Mouse (Mus musculus) macrophage (primary cell): ENCODE results near the gene Zic3. TPM values are rescaled to one million over a fixed set of nuclear protein-coding genes. Genes with fewer than 3 reads are reported as not detected.

Experiments
- H3K27ac ChIP-seq: fragments of 350-480 bp; formaldehyde crosslinking; 2 replicates; pipeline ENCODE4 v1.9.0; 2021
- H3K36me3 ChIP-seq: fragments of 350-480 bp; formaldehyde crosslinking; 2 replicates; pipeline ENCODE4 v1.9.0; 2021; ENCODE audit errors: inconsistent target
- H3K4me3 ChIP-seq: fragments of 350-480 bp; formaldehyde crosslinking; 2 replicates; pipeline ENCODE4 v1.9.0; 2021; ENCODE audit errors: inconsistent target
- H3K79me2 ChIP-seq: fragments of 350-480 bp; formaldehyde crosslinking; 2 replicates; pipeline ENCODE4 v1.9.0; 2021; ENCODE audit errors: inconsistent target
- WGBS: methylation state at CpG from one replicate; pipeline ENCODE4 v1.1.7; 2026; ENCODE audit warnings: inconsistent platforms; ENCODE audit not compliant: missing documents; 5-methylcytosine and 5-hydroxymethylcytosine counted together
- polyA plus RNA-seq: library from polyadenylated mRNA; stranded (reverse); fragments of 250-400 nt; gene quantifications from 3 replicates; pipeline ENCODE4 v1.2.4, GENCODE M21; 2018; ENCODE audit warnings: inconsistent platforms

Gene Zic3
- polyA plus RNA-seq, 1 experiment from 2014 or later: not detected

- WGBS: 23% methylated on average over 55 of the region's 56 CpGs
Measured at GRCm38 (mm10) chrX:58031671-58032605, 9.4 kb downstream of the Zic3 start.

GRCm38 (mm10) chrX:58032622-58033021, 10.1 kb downstream of the Zic3 start:
- 22% methylated on average over 5 of the region's 7 CpGs for WGBS
- Histone ChIP-seq H3K36me3 (no peaks in the 10 kb centered on the region), H3K27ac (no peak overlapping the region), H3K4me3 (no peak overlapping the region), H3K79me2 (no peaks in the 10 kb centered on the region)

More at GRCm38 (mm10) chrX:58031671-58032605, 9.4 kb downstream of the Zic3 start:
- Histone ChIP-seq H3K27ac (no peak overlapping the region), H3K4me3 (no peak overlapping the region), H3K36me3 (no peaks in the 10 kb centered on the region), H3K79me2 (no peaks in the 10 kb centered on the region)

GRCm38 (mm10) chrX:58033521-58033920, 11.0 kb downstream of the Zic3 start:
- Histone ChIP-seq H3K79me2 (no peaks in the 10 kb centered on the region), H3K4me3 (no peak overlapping the region)
- 7% methylated on average over 22 of the region's 22 CpGs for WGBS

GRCm38 (mm10) chrX:58038061-58039007, 15.8 kb downstream of the Zic3 start:
- 23% methylated on average over 45 of the region's 70 CpGs for WGBS
- no peaks in the 10 kb centered on the region for H3K36me3 ChIP-seq
- no peak overlapping the region for H3K4me3 ChIP-seq
- no peaks in the 10 kb centered on the region for H3K79me2 ChIP-seq
- H3K27ac ChIP-seq: no peak overlapping the region

More at GRCm38 (mm10) chrX:58033521-58033920, 11.0 kb downstream of the Zic3 start:
- no peak overlapping the region for H3K27ac ChIP-seq
- no peaks in the 10 kb centered on the region for H3K36me3 ChIP-seq

- Histone ChIP-seq H3K4me3 (no peak overlapping the region), H3K79me2 (no peaks in the 10 kb centered on the region), H3K27ac (no peak overlapping the region), H3K36me3 (no peaks in the 10 kb centered on the region)
- WGBS: 29% methylated on average over 4 of the region's 4 CpGs
Measured at GRCm38 (mm10) chrX:58039703-58040102, 17.2 kb downstream of the Zic3 start.

GRCm38 (mm10) chrX:58041865-58042264, 19.4 kb downstream of the Zic3 start:
- Histone ChIP-seq H3K27ac (no peak overlapping the region), H3K4me3 (no peak overlapping the region), H3K79me2 (no peaks in the 10 kb centered on the region), H3K36me3 (no peaks in the 10 kb centered on the region)
- 85% methylated on average over 3 of the region's 3 CpGs for WGBS

- Histone ChIP-seq H3K79me2 (no peaks in the 10 kb centered on the region), H3K27ac (no peak overlapping the region), H3K4me3 (no peak overlapping the region), H3K36me3 (no peaks in the 10 kb centered on the region)
- WGBS: 72% methylated on average over 4 of the region's 4 CpGs
Measured at GRCm38 (mm10) chrX:58042512-58042911, 20.0 kb downstream of the Zic3 start.
